Mouse (Mus musculus) CD4-positive naive resting alpha-beta T cell, adult 76 days (primary cell): ENCODE measurements around the gene Cnep1r1. TPM values are rescaled to one million over a fixed set of nuclear protein-coding genes. Genes with fewer than 3 reads are reported as not detected.

Source experiments
- total RNA-seq: library from RNA; stranded (reverse); gene quantifications from one replicate; pipeline ENCODE4 v1.2.4, GENCODE M21; 2023

Cnep1r1 gene
- 20.0 TPM for total RNA-seq

GRCm38 (mm10) chr8:88118456-88119036 is at the start of gene Cnep1r1:
Cnep1r1 (plus strand) TSS chr8:88118769.

DNA sequence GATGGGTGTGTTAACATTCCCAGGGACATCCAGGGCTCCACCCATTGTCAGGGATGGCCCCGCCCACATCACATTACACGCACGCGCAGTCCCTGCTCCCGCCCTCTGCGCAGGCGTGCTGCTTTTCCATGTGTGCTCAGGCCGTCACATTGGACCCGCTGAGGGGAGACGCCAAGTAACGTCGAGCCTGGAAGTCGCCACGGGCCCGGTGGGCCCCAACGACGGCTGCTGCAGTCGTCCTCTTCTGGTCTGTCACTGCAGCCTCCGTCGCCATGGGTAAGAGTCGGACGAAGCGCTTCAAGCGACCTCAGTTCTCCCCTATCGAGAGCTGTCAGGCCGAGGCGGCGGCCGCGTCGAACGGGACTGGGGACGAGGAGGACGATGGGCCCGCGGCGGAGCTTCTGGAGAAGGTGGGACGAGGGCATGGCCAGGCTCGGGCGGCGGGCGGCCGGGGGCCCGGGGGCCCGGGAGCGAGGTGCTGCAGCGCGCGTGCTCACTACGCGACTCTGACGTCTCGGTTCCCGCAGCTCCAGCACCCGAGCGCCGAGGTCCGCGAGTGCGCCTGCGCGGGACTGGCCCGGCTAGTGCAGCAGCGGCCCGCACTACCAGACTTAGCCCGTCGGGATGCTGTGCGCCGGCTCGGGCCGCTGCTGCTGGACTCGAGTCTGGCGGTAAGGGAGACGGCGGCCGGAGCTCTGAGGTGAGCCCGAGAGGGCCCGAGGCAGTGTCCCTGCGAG is 19.3 kb downstream of the Cnep1r1 start, which contains the start of gene Heatr3:
Gene Heatr3 (plus strand): TSS at position 108 of the 737 bp plus-strand sequence.

Other genes with a start within 250 kb of the Cnep1r1 start
- not detected for gene Zfp423, start 159.2 kb upstream of the Cnep1r1 start, total RNA-seq
- 27.9 TPM for gene Heatr3, start 19.1 kb downstream of the Cnep1r1 start, total RNA-seq
- 68.2 TPM for gene Tent4b, start 80.4 kb downstream of the Cnep1r1 start, total RNA-seq
- 145 TPM for gene Adcy7, start 153.6 kb downstream of the Cnep1r1 start, total RNA-seq
- 59.6 TPM for gene Brd7, start 243.4 kb downstream of the Cnep1r1 start, total RNA-seq